Mouse (Mus musculus) bone marrow macrophage, adult 2 months (primary cell): ENCODE results near the gene Rbm19.

ENCODE experiments used
- CTCF ChIP-seq: IDR thresholded peaks from 2 replicates; pipeline ENCODE4 v1.5.1; 2012; ENCODE audit warnings: low read depth, mild to moderate bottlenecking, low read length, moderate library complexity
- POLR2A ChIP-seq: IDR thresholded peaks from 2 replicates; pipeline ENCODE4 v1.6.1; 2012; ENCODE audit warnings: mild to moderate bottlenecking, low read depth, low read length, borderline replicate concordance

DNA sequence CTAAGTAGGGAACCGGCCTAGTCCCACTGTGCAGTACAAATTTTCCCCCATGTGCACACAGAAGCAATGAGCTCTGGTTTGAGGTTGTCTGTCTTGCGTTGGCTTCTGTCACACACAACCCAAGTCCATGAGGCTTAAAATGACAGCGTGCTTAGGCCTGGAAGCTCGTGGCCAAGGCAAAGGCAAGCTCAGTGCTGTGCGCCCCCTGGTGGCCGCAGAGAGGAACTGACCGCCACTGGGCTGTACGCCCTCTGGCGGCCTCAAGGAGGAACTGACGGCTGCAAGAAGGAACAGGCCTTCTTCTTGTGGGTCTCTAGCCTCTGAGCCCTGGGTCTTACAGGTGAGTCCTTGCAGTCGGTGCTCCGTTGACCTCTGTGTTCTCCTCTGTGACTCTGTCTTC, 13.5 kb upstream of the Rbm19 start:
- TF ChIP-seq CTCF (peak; percentile 100), POLR2A (no peak)
